Mouse (Mus musculus): ENCODE measurements around the gene Hist1h2bc.

GRCm38 (mm10) chr13:23710374-23711089 lies 26.5 kb downstream of the Hist1h2bc start, which contains the start of gene Hfe:
- TF ChIP-seq POLR2A (IDR thresholded peaks at IDR 0.05; ENCODE audit: borderline replicate concordance, low read depth, low read length) (no peak), CTCF (IDR thresholded peaks at IDR 0.05; ENCODE audit: low read depth, low read length) (no peak)
